Mouse (Mus musculus): ENCODE measurements at regions not wholly inside any gene's neighbourhood (a gene's known extent, or its start where the extent isn't known, plus 50 kb on each side); places are given as distances from the start of the nearest gene placed in this dataset.

DNA sequence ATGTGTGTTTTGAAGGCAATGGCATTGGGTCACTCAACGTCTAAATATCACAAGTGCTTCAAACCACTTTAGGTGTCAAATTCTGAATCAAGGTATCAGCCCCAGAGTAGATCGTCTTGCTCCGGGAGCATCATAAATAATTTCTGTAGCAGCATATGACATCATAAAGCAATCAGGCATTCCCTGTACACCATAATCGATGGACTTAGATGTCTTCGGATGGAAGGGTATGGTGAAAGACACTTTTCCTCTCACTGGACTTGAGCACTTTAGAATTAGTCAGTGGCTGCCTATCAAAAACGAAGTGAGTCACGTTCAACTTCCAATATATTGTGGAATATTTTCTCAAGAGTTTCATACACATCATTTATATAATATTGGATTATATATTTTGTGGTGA, 77.9 kb downstream of the Gm5426 start:
- TF ChIP-seq GATA1 (IDR thresholded peaks at IDR 0.05; ENCODE audit: low read length) (no peak), TAL1 (IDR thresholded peaks at IDR 0.05; ENCODE audit: low read length) (no peak)
